Comparison of ENCODE assay signal across 9 mouse cellular contexts in genomic region chr7:128236426-128236825, GRCm38 (mm10). TPM values are rescaled to one million over a fixed set of nuclear protein-coding genes. Genes with fewer than 3 reads are reported as not detected.
DNase-seq lines count a peak whose midpoint lies in the region; ATAC-seq and TF ChIP-seq lines count a peak whose summit lies in the region.
"Had no signal": no experiment of that assay in that cellular context is flagged by ENCODE, and none has a peak within 500 bp of the region (broad histone marks: within the 10 kb centered on the region; RNA-seq: fewer than 3 reads in every experiment).

No protein-coding gene starts in this region.

- no peak for ATAC-seq in liver, postnatal 0 days

- H3K36me3 ChIP-seq in testis, adult 2 months (ENCODE audit: control insufficient read depth, insufficient read depth, low read length): no peaks in the 10 kb centered on the region
- H3K36me3 ChIP-seq in liver, postnatal 0 days (replicated peaks; ENCODE audit: insufficient read depth, low read length): peaks cover 19% of the 10 kb centered on the region

- H3K9ac ChIP-seq in liver, postnatal 0 days (replicated peaks): no peak overlapping the region

- TF ChIP-seq POLR2A in testis, adult 2 months (IDR thresholded peaks at IDR 0.05; ENCODE audit: control insufficient read depth, low read depth, low read length): no peak

- peak overlapping the region; percentile 77 for H3K4me2 ChIP-seq in liver, postnatal 0 days (ENCODE audit: low read depth, low read length)

- H3K4me1 ChIP-seq in testis, adult 2 months (ENCODE audit: control insufficient read depth, insufficient read depth, low read length): peaks cover 4% of the 10 kb centered on the region
- peaks cover 15% of the 10 kb centered on the region for H3K4me1 ChIP-seq in liver, postnatal 0 days (ENCODE audit: insufficient read depth)

- TF ChIP-seq EP300 in liver, postnatal 0 days (IDR thresholded peaks at IDR 0.05; ENCODE audit: low read depth): no peak

- no peak overlapping the region for H3K27ac ChIP-seq in testis, adult 2 months (ENCODE audit: control insufficient read depth, insufficient read depth, low read depth, low read length)
- no peak overlapping the region for H3K27ac ChIP-seq in liver, postnatal 0 days (ENCODE audit: low read depth)

- H3K27me3 ChIP-seq in testis, adult 2 months (ENCODE audit: control insufficient read depth, insufficient read depth, low read length): no peaks in the 10 kb centered on the region
- H3K27me3 ChIP-seq in liver, postnatal 0 days (ENCODE audit: insufficient read depth, low read length): no peaks in the 10 kb centered on the region

- no peak for TF ChIP-seq CTCF in testis, adult 2 months (IDR thresholded peaks at IDR 0.05; ENCODE audit: control insufficient read depth, insufficient read depth, insufficient replicate concordance, low read depth, low read length)
- no peak for TF ChIP-seq CTCF in liver, postnatal 0 days (IDR thresholded peaks at IDR 0.05; ENCODE audit: low read depth)

- peak overlapping the region; percentile 86 for H3K4me3 ChIP-seq in testis, adult 2 months (ENCODE audit: control insufficient read depth, low read depth, low read length)
- no peak overlapping the region for H3K4me3 ChIP-seq in liver, postnatal 0 days (ENCODE audit: low read depth, low read length)

- peak; percentile 93 for DNase-seq in heart, adult 11 months
- no peak for DNase-seq in heart, adult 18-20 months
- DNase-seq in testis, postnatal 14 days (ENCODE audit: low spot score): no peak
- no peak for DNase-seq in liver, postnatal 0 days
- no peak for DNase-seq in spleen, postnatal 14 days (ENCODE audit: low spot score in 2 of 2)
- DNase-seq in lung, postnatal 36 days: no peak
- DNase-seq in frontal cortex, adult 2 months (ENCODE audit: extremely low spot score in 1 of 2, low spot score in 1 of 2): no peak

- 90% methylated on average over 13 of the region's 13 CpGs for WGBS in liver, postnatal 0 days (ENCODE audit: insufficient replicate concordance)

- H3K9me3 ChIP-seq in liver, postnatal 0 days (ENCODE audit: low read length): no peaks in the 10 kb centered on the region

RNA-seq across cellular contexts. Expression of gene Armc5, which starts 0.7 kb away (rescaled TPM):
- total RNA-seq in heart, adult 18-20 months (2021): 1 to 10 TPM; 7.4 to 8.6 TPM
- 11.4 and 12.1 TPM in 2 replicates for polyA plus RNA-seq in testis, adult 2 months (2012; rRNA removed)
- 5.4 and 5.6 TPM in 2 replicates for polyA plus RNA-seq in liver, postnatal 0 days (2015; fragmentation: Nextera tagmentation; extraction: Ambion mirVana)
- 12.1 and 12.6 TPM in 2 replicates for polyA plus RNA-seq in frontal cortex, adult 2 months (2012; rRNA removed)

RNA-seq across cellular contexts. Expression of gene 9130023H24Rik, which starts 1.4 kb away (rescaled TPM):
- 1 to 10 TPM; 2.6 to 2.8 TPM for total RNA-seq in heart, adult 18-20 months (2021)
- polyA plus RNA-seq in testis, adult 2 months (2012; rRNA removed): 8.1 and 9.5 TPM in 2 replicates
- 1.7 and 2.2 TPM in 2 replicates for polyA plus RNA-seq in liver, postnatal 0 days (2015; fragmentation: Nextera tagmentation; extraction: Ambion mirVana)
- polyA plus RNA-seq in frontal cortex, adult 2 months (2012; rRNA removed): 1.8 and 2.6 TPM in 2 replicates

RNA-seq across cellular contexts. Expression of gene Tgfb1i1, which starts 10.2 kb away (rescaled TPM):
- 10 to 100 TPM; 13.2 to 13.8 TPM for total RNA-seq in heart, adult 18-20 months (2021)
- polyA plus RNA-seq in testis, adult 2 months (2012; rRNA removed): 3.7 and 5.2 TPM in 2 replicates
- polyA plus RNA-seq in liver, postnatal 0 days (2015; fragmentation: Nextera tagmentation; extraction: Ambion mirVana): 10.1 and 10.4 TPM in 2 replicates
- 14.5 and 16.9 TPM in 2 replicates for polyA plus RNA-seq in frontal cortex, adult 2 months (2012; rRNA removed)

RNA-seq across cellular contexts. Expression of gene Slc5a2, which starts 29.0 kb away (rescaled TPM):
- not detected for total RNA-seq in heart, adult 18-20 months (2021)
- 1.2 and 2.0 TPM in 2 replicates for polyA plus RNA-seq in testis, adult 2 months (2012; rRNA removed)
- 1.3 and 1.8 TPM in 2 replicates for polyA plus RNA-seq in liver, postnatal 0 days (2015; fragmentation: Nextera tagmentation; extraction: Ambion mirVana)
- polyA plus RNA-seq in frontal cortex, adult 2 months (2012; rRNA removed): 0.04 and 0.06 TPM in 2 replicates
- total RNA-seq: layer of hippocampus, postnatal 14 days had no signal

RNA-seq across cellular contexts. Expression of gene Cox6a2, which starts 30.2 kb away (rescaled TPM):
- total RNA-seq in heart, adult 18-20 months (2021): 1,000 to 10,000 TPM; 2,762 to 2,913 TPM
- 0.35 and 0.52 TPM in 2 replicates for polyA plus RNA-seq in testis, adult 2 months (2012; rRNA removed)
- polyA plus RNA-seq in liver, postnatal 0 days (2015; fragmentation: Nextera tagmentation; extraction: Ambion mirVana): 1.1 and 15.6 TPM in 2 replicates
- polyA plus RNA-seq in frontal cortex, adult 2 months (2012; rRNA removed): 13.8 and 28.8 TPM in 2 replicates
